ENCODE assay signal across 9 mouse cellular contexts in the genomic region with DNA sequence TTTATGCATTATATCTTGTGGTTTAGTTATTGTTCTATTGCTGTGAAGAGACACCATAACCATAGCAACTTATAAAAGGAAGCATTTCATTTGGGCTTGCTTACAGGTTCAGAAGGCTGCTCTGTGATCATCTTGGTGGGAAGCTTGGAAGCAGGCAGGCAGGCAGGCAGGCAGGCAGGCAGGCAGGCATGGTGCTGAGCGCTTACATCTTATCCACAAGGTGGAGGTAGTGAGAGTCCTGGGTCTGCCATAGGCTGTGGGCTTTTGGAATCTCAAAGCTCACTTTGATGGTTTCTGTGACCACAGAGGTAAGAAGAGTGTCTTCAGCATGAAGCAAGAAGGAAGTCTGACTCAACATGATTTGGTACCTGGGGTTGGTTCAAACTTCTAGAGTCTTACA. TPM values are rescaled to one million over a fixed set of nuclear protein-coding genes. Genes with fewer than 3 reads are reported as not detected.
DNase-seq lines count a peak whose midpoint lies in the region; ATAC-seq lines count a peak whose summit lies in the region.
"Not testable (repeated sequence)": the region's sequence is repeated elsewhere in the genome, so short reads cannot be mapped to it uniquely, and the experiment has no call there.
"Had no signal": no experiment of that assay in that cellular context is flagged by ENCODE, and none has a peak within 500 bp of the region (broad histone marks: within the 10 kb centered on the region; RNA-seq: fewer than 3 reads in every experiment).

No protein-coding gene starts in this region.

- intact Hi-C loops in left cerebral cortex, postnatal 4 days (cut with DNase I): not testable (repeated sequence)

- peak; percentile 47 for DNase-seq in adrenal gland, adult 2 months
- DNase-seq in embryo, embryonic 10.5 days (ENCODE audit: low spot score): peak; percentile 4
- peak; percentile 41 for DNase-seq in heart, postnatal 4 days
- DNase-seq in kidney, adult 8-10 months: peak; percentile 19 to 40
- peak; percentile 40 for DNase-seq in left cerebral cortex, postnatal 4 days
- DNase-seq in spleen, postnatal 4 days (ENCODE audit: low spot score in 2 of 2): peak; percentile 55 to 74

- peak; percentile 57 for ATAC-seq in megakaryocyte progenitor cell, adult 5-6 weeks (replicated peaks; ENCODE audit: poor library complexity)

RNA-seq across cellular contexts. Expression of gene Mthfs, which starts 2.0 kb away (rescaled TPM):
- 10 to 100 TPM; 33.2 to 35.1 TPM for total RNA-seq in adrenal gland, adult 2 months (2021)
- polyA plus RNA-seq in adrenal gland, adult 2 months (2012; rRNA removed): 1.5 and 1.8 TPM in 2 replicates
- 10 to 100 TPM; 18.9 to 19.4 TPM for total RNA-seq in heart, postnatal 4 days (2021)
- total RNA-seq in left cerebral cortex, postnatal 4 days (2021): 10 to 100 TPM; 30.0 to 32.6 TPM
- 23.7 and 28.5 TPM in 2 replicates for total RNA-seq in megakaryocyte progenitor cell, adult 5-6 weeks (2015)
- total RNA-seq in megakaryocyte progenitor cell, adult 5-6 weeks (2017): 12.5 and 13.8 TPM in 2 replicates

RNA-seq across cellular contexts. Expression of gene Gm29094, which starts 13.2 kb away (rescaled TPM):
- total RNA-seq in adrenal gland, adult 2 months (2021): not detected
- polyA plus RNA-seq in adrenal gland, adult 2 months (2012; rRNA removed): not detected in 2 replicates
- 1 to 10 TPM in 1 of 2 experiments, under 1 TPM in 1; 0.59 to 1.5 TPM for total RNA-seq in heart, postnatal 4 days (2021)
- total RNA-seq in left cerebral cortex, postnatal 4 days (2021): not detected
- 1.1 TPM in 1 of 2 replicates, not detected in the other for total RNA-seq in megakaryocyte progenitor cell, adult 5-6 weeks (2015)
- total RNA-seq in megakaryocyte progenitor cell, adult 5-6 weeks (2017): not detected in 2 replicates
- polyA plus RNA-seq: heart, embryonic 11.5 days; limb, embryonic 10.5 days had no signal

RNA-seq across cellular contexts. Expression of gene Bcl2a1b, which starts 13.4 kb away (rescaled TPM):
- total RNA-seq in adrenal gland, adult 2 months (2021): 1 to 10 TPM; 1.6 to 3.1 TPM
- 1.6 and 1.7 TPM in 2 replicates for polyA plus RNA-seq in adrenal gland, adult 2 months (2012; rRNA removed)
- under 1 TPM in 1 of 2 experiments, not detected in 1; 0.88 TPM for total RNA-seq in heart, postnatal 4 days (2021)
- under 1 TPM in 1 of 2 experiments, not detected in 1; 0.77 TPM for total RNA-seq in left cerebral cortex, postnatal 4 days (2021)
- 0.90 TPM in 1 of 2 replicates, not detected in the other for total RNA-seq in megakaryocyte progenitor cell, adult 5-6 weeks (2015)
- 0.83 and 1.3 TPM in 2 replicates for total RNA-seq in megakaryocyte progenitor cell, adult 5-6 weeks (2017)

Comparison
In these comparisons a context has a peak if more than half of its experiments do, and no peak if none do; other contexts are left out.
1. Peak in every context shown above with its lines: DNase-seq and ATAC-seq.
2. DNase-seq: peak in every context shown above with its lines; median percentile 64 in spleen, postnatal 4 days; 47 in adrenal gland, adult 2 months; 41 in heart, postnatal 4 days; 40 in left cerebral cortex, postnatal 4 days; 30 in kidney, adult 8-10 months; 4 in embryo, embryonic 10.5 days.